Mouse (Mus musculus): ENCODE measurements around the gene Sec14l1.

DNA sequence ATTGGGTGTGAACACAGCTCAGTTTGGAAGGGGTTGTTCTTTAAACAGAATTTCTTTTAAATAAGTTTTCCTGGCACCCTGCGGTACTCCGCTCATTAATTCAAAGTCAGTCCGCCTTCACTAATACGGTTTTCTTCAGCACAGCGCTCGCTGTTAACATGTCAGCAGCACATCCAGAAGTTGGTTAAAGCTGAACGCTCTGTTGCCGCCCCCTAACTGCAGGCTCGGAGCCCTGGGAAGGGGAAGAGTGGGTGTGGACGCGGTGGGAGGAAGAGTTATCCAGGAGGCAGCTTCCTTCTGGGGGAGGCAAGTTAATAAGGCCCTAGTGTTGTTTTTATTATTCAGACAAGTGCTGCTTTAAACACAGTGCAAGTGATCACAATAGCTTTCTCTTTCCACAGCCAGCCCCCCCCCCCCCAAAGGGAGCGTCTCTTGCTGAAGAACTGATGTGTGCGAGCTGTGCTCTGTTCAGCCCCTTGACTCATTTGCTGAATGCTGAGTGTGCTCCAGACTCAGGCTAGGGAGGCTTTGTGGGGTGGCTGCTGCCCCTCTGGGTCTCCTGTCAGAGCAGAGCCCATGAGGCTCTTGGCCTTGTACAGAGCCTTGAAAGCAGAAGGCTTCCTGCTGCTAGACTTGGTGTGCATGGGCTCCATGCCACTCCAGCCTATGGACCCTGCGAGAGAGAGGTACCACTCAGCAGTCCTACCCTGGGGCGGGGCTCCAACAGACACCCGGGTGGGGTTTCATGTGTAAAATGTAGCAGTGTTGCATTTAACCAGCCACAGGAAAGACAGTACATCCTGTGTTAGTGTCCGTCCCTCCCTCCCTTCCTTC is 20.7 kb downstream of the Sec14l1 start:
- TF ChIP-seq CTCF (IDR thresholded peaks at IDR 0.05; ENCODE audit: control insufficient read depth, insufficient read depth, low read length) (no peak), POLR2A (IDR thresholded peaks at IDR 0.05; ENCODE audit: borderline replicate concordance, control insufficient read depth, low read depth, low read length) (no peak)
